Mouse (Mus musculus) CH12.LX (cell line): ENCODE measurements around the gene C1qtnf7. TPM values are rescaled to one million over a fixed set of nuclear protein-coding genes. Genes with fewer than 3 reads are reported as not detected.
A peak's percentile ranks its signal among the peaks of the same experiment; 100 is the strongest.

Source experiments
- DNase-seq: peaks from one replicate; pipeline ENCODE4 v3.0.0-alpha.2; 2013; ENCODE audit errors: extremely low read depth
- H3K27ac ChIP-seq: 2 replicates; pipeline ENCODE4 v1.5.1; 2012; ENCODE audit warnings: low read depth, mild to moderate bottlenecking, control low read depth, moderate library complexity; ENCODE audit not compliant: insufficient read depth
- H3K27me3 ChIP-seq: replicated peaks from 2 replicates; pipeline ENCODE3; 2012; ENCODE audit warnings: inconsistent platforms
- H3K36me3 ChIP-seq, 2 experiments: replicated peaks in 1 of 2; 2 replicates each; pipeline versions ENCODE3 to v1.6.1; 2012; ENCODE audit warnings: inconsistent platforms in 1 of 2, low read length in 1 of 2, mild to moderate bottlenecking in 1 of 2, mixed read lengths in 1 of 2, moderate library complexity in 1 of 2; ENCODE audit not compliant: control insufficient read depth in 1 of 2, insufficient read depth in 1 of 2
- H3K4me1 ChIP-seq, 2 experiments: 2 replicates each; pipeline ENCODE4 v1.6.1; 2012; ENCODE audit warnings: inconsistent platforms in 1 of 2, moderate library complexity in 1 of 2; ENCODE audit not compliant: insufficient read depth in 2 of 2, control insufficient read depth in 1 of 2
- H3K4me2 ChIP-seq: 2 replicates; pipeline ENCODE4 v1.6.1; 2012; ENCODE audit warnings: low read depth, mild to moderate bottlenecking, control low read depth; ENCODE audit not compliant: poor library complexity, insufficient read depth, severe bottlenecking
- H3K4me3 ChIP-seq, 3 experiments: fragments of 150-350 bp in 1 of 3; sonication (generic) in 1 of 3; replicated peaks in 1 of 3; 2 replicates each; pipeline versions ENCODE3 to v1.5.1; 2011 to 2012; ENCODE audit warnings: low read depth in 2 of 3, low read length in 2 of 3, mild to moderate bottlenecking in 2 of 3, moderate library complexity in 2 of 3, control low read depth in 1 of 3, improper control_type of control experiment in 1 of 3, inconsistent platforms in 1 of 3, mixed read lengths in 1 of 3; ENCODE audit not compliant: poor library complexity in 1 of 3
- H3K79me2 ChIP-seq: replicated peaks from 2 replicates; pipeline ENCODE4 v1.6.1; 2012; ENCODE audit warnings: mild to moderate bottlenecking, moderate library complexity; ENCODE audit not compliant: control insufficient read depth, poor library complexity, insufficient read depth, severe bottlenecking; ENCODE audit errors: extremely low read depth
- H3K9ac ChIP-seq: 2 replicates; pipeline ENCODE4 v1.6.1; 2012; ENCODE audit warnings: low read depth, mild to moderate bottlenecking, control low read depth, moderate library complexity; ENCODE audit not compliant: insufficient read depth
- H3K9me3 ChIP-seq: replicated peaks from 2 replicates; pipeline ENCODE3; 2012; ENCODE audit warnings: low read length, inconsistent platforms, mixed read lengths
- BHLHE40 ChIP-seq: IDR thresholded peaks from 2 replicates; pipeline ENCODE4 v1.6.1; 2011; ENCODE audit warnings: mild to moderate bottlenecking, low read depth, low read length, improper control_type of control experiment
- CHD2 ChIP-seq: IDR thresholded peaks from 2 replicates; pipeline ENCODE4 v1.6.1; 2011; ENCODE audit warnings: low read length, improper control_type of control experiment
- CTCF ChIP-seq, 2 experiments: IDR thresholded peaks in 1 of 2; conservative IDR thresholded peaks in 1 of 2; 2 replicates each; pipeline ENCODE4 v1.5.1; 2011 to 2012; ENCODE audit warnings: low read depth in 2 of 2, low read length in 2 of 2, improper control_type of control experiment in 1 of 2, inconsistent platforms in 1 of 2, mild to moderate bottlenecking in 1 of 2, moderate library complexity in 1 of 2
- E2F4 ChIP-seq: IDR thresholded peaks from 2 replicates; pipeline ENCODE4 v1.6.1; 2011; ENCODE audit warnings: low read depth, low read length, improper control_type of control experiment; ENCODE audit not compliant: insufficient replicate concordance
- ELF1 ChIP-seq: IDR thresholded peaks from 2 replicates; pipeline ENCODE4 v1.6.1; 2014; ENCODE audit warnings: low read depth, mild to moderate bottlenecking, inconsistent platforms, low read length, improper control_type of control experiment
- EP300 ChIP-seq: IDR thresholded peaks from 2 replicates; pipeline ENCODE4 v1.6.1; 2011; ENCODE audit warnings: low read length, improper control_type of control experiment
- HCFC1 ChIP-seq: IDR thresholded peaks from 2 replicates; pipeline ENCODE4 v1.6.1; 2012; ENCODE audit warnings: low read depth, mild to moderate bottlenecking, inconsistent platforms, low read length, improper control_type of control experiment
- JUN ChIP-seq: IDR thresholded peaks from 2 replicates; pipeline ENCODE4 v1.6.1; 2011; ENCODE audit warnings: low read depth, mild to moderate bottlenecking, low read length, improper control_type of control experiment, moderate library complexity; ENCODE audit not compliant: insufficient read depth
- JUND ChIP-seq: conservative IDR thresholded peaks from 2 replicates; pipeline ENCODE4 v1.6.1; 2011; ENCODE audit warnings: low read depth, low read length, improper control_type of control experiment
- KAT2A ChIP-seq: IDR thresholded peaks from 2 replicates; pipeline ENCODE4 v1.6.1; 2012; ENCODE audit warnings: low read length, improper control_type of control experiment, inconsistent platforms; ENCODE audit not compliant: insufficient replicate concordance
- MAZ ChIP-seq: IDR thresholded peaks from 2 replicates; pipeline ENCODE4 v1.6.1; 2012; ENCODE audit warnings: low read depth, mild to moderate bottlenecking, inconsistent platforms, low read length, improper control_type of control experiment, moderate library complexity
- MEF2A ChIP-seq: IDR thresholded peaks from 2 replicates; pipeline ENCODE4 v1.6.1; 2014; ENCODE audit warnings: low read depth, mild to moderate bottlenecking, inconsistent platforms, low read length, improper control_type of control experiment, borderline replicate concordance
- MYC ChIP-seq: IDR thresholded peaks from 2 replicates; pipeline ENCODE4 v1.6.1; 2011; ENCODE audit warnings: low read depth, mild to moderate bottlenecking, improper control_type of control experiment, low read length
- PAX5 ChIP-seq: IDR thresholded peaks from 2 replicates; pipeline ENCODE4 v1.6.1; 2012; ENCODE audit warnings: low read length, inconsistent platforms, mixed read lengths
- POLR2AphosphoS2 ChIP-seq: IDR thresholded peaks from 2 replicates; pipeline ENCODE4 v1.6.1; 2011; ENCODE audit warnings: low read depth, low read length, improper control_type of control experiment
- RAD21 ChIP-seq: IDR thresholded peaks from 2 replicates; pipeline ENCODE4 v1.6.1; 2011; ENCODE audit warnings: low read depth, mild to moderate bottlenecking, low read length, improper control_type of control experiment, moderate library complexity
- SMC3 ChIP-seq: IDR thresholded peaks from 2 replicates; pipeline ENCODE4 v1.6.1; 2011; ENCODE audit warnings: low read depth, low read length, improper control_type of control experiment
- TBP ChIP-seq: conservative IDR thresholded peaks from 2 replicates; pipeline ENCODE4 v1.6.1; 2011; ENCODE audit warnings: low read depth, low read length, improper control_type of control experiment
- TCF12 ChIP-seq: IDR thresholded peaks from 2 replicates; pipeline ENCODE4 v1.6.1; 2014; ENCODE audit warnings: low read depth, mild to moderate bottlenecking, inconsistent platforms, low read length, improper control_type of control experiment
- USF1 ChIP-seq: IDR thresholded peaks from 2 replicates; pipeline ENCODE4 v1.6.1; 2014; ENCODE audit warnings: low read depth, mild to moderate bottlenecking, inconsistent platforms, low read length, improper control_type of control experiment
- ZC3H11A ChIP-seq: IDR thresholded peaks from 2 replicates; pipeline ENCODE4 v1.6.1; 2012; ENCODE audit warnings: low read depth, mild to moderate bottlenecking, inconsistent platforms, low read length, improper control_type of control experiment
- ZNF384 ChIP-seq: IDR thresholded peaks from 2 replicates; pipeline ENCODE4 v1.6.1; 2012; ENCODE audit warnings: low read depth, low read length, improper control_type of control experiment, inconsistent platforms
- dilution Hi-C: fragments of 300-500 bp; cut with MboI; formaldehyde crosslinking; loops from 2 replicates; pipeline ENCODE4 v1.14.3; 2020; ENCODE audit warnings: low sequenced_read_pairs; ENCODE audit not compliant: extremely low pct_unique_long_range_greater_than_20kb, extremely low pct_ligation_motif_present
- in situ Hi-C: fragments of 300-500 bp; cut with MboI; formaldehyde crosslinking; loops from 3 replicates; pipeline ENCODE4 v1.14.3; 2019; ENCODE audit warnings: low sequenced_read_pairs, low pct_ligation_motif_present, low pct_unique_long_range_greater_than_20kb, mixed read lengths
- polyA plus RNA-seq: library from polyadenylated mRNA; unstranded; fragments of >175 nt; gene quantifications from 2 replicates; pipeline ENCODE4 v1.2.1, GENCODE M21; 2012; ENCODE audit warnings: low read depth; ENCODE audit not compliant: insufficient read length
- total RNA-seq, 2 experiments: library from RNA; depleted of rRNA; stranded (reverse); fragments of 300-350 nt in 1 of 2; fragments of >200 nt in 1 of 2; gene quantifications; 2 replicates each; pipeline ENCODE4 v1.2.3; 2012 to 2014

C1qtnf7 gene
- total and polyA plus RNA-seq, 3 experiments = not detected

DNA sequence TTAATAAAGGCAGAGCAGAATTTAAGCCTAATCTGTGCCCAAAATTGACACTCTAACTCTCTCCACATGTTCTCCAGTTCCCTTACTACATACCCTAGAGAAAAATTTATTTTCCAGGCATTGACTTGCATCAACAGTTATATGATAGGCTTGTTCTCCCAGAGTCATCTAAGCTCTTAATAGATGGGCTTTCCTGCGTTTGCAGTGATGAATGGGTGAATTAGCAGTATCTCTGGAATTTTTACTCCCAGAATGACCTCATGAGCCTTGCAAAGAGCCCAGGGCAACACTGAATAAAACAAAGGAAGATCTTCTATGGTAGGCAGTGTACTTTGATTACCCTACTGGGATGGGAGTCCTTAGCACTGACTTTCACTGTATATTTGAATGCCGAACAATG is 33.5 kb upstream of the C1qtnf7 start:
- in situ Hi-C loops = no loop called here
- dilution Hi-C loops = no loop called here
- no peak for DNase-seq

DNA sequence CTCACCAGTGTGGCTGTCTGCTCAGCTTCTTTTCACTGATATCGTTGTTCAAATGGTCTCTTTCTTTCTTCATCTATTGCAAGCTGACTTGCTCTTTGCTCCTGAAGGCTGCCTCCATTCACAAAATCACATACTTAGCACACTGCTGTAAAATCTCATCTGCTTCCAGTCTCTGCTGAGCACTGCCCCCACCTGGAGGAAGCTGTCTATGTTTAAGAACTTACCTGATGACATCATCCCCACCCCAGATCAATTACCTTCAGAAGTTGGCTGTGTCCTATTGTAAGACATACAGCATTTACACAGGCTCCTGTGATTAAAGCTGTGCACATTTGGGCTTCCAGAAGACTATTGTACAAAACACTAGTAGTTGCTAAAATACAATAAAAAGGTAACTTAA is 13.5 kb upstream of the C1qtnf7 start:
- no peaks in the 10 kb centered on the region for H3K27me3 ChIP-seq
- DNase-seq = peak; percentile 77
- dilution Hi-C loops (no loop called here), in situ Hi-C loops (no loop called here)
- H3K4me2 ChIP-seq = no peak overlapping the region
- no peak overlapping the region for H3K4me3 ChIP-seq
- peaks cover 0 to 13% of the 10 kb centered on the region in 2 experiments; a peak in 2 of 4 replicates for H3K4me1 ChIP-seq
- peak in 1 of 2 experiments; percentile 89; a peak in 3 of 4 replicates for TF ChIP-seq CTCF (conservative IDR thresholded peaks at IDR 0.05 in 1 of 2, IDR thresholded peaks at IDR 0.05 in 1 of 2; ENCODE audit: low read depth in 2 of 2, low read length in 2 of 2)
- TF ChIP-seq EP300 = no peak
- TF ChIP-seq ZNF384 = no peak
- peak; percentile 88 for TF ChIP-seq JUND
- TF ChIP-seq SMC3 = peak; percentile 94
- no peak for TF ChIP-seq HCFC1
- peak; percentile 57 for TF ChIP-seq ZC3H11A
- peak; percentile 84 for TF ChIP-seq JUN
- peak; percentile 85 for TF ChIP-seq RAD21
- no peaks in the 10 kb centered on the region for H3K79me2 ChIP-seq
- no peaks in the 10 kb centered on the region for H3K9me3 ChIP-seq
- H3K27ac ChIP-seq = no peak overlapping the region
- H3K36me3 ChIP-seq = no peaks in the 10 kb centered on the region
- H3K9ac ChIP-seq = no peak overlapping the region

More for the DNA sequence above, 33.5 kb upstream of the C1qtnf7 start:
- TF ChIP-seq JUN = no peak
- TF ChIP-seq MYC = no peak
- TF ChIP-seq TCF12 = no peak
- TF ChIP-seq JUND = no peak
- TF ChIP-seq TBP = no peak
- no peak for TF ChIP-seq ELF1
- TF ChIP-seq MAZ = no peak
- TF ChIP-seq MEF2A = no peak
- TF ChIP-seq HCFC1 = no peak
- TF ChIP-seq BHLHE40 = no peak
- TF ChIP-seq KAT2A = no peak
- TF ChIP-seq PAX5 = no peak
- no peak for TF ChIP-seq CHD2
- no peak for TF ChIP-seq RAD21
- TF ChIP-seq USF1 = no peak
- no peak for TF ChIP-seq E2F4
- TF ChIP-seq POLR2AphosphoS2 = no peak
- Histone ChIP-seq H3K9ac (no peak overlapping the region), H3K9me3 (no peaks in the 10 kb centered on the region), H3K4me2 (no peak overlapping the region), H3K79me2 (no peaks in the 10 kb centered on the region), H3K27ac (no peak overlapping the region), H3K36me3 (no peaks in the 10 kb centered on the region), H3K4me3 (no peak overlapping the region), H3K4me1 (peaks cover 0 to 16% of the 10 kb centered on the region in 2 experiments; a peak in 2 of 4 replicates), H3K27me3 (no peaks in the 10 kb centered on the region)
